21 mouse cellular contexts compared by ENCODE assay signal in genomic region chr2:140763076-140763891, GRCm38 (mm10).
A peak's percentile ranks its signal among the peaks of the same experiment; 100 is the strongest.
DNase-seq lines count a peak whose midpoint lies in the region; ATAC-seq and TF ChIP-seq lines count a peak whose summit lies in the region.
"Had no signal": no experiment of that assay in that cellular context is flagged by ENCODE, and none has a peak within 500 bp of the region (broad histone marks: within the 10 kb centered on the region; RNA-seq: fewer than 3 reads in every experiment).

No protein-coding gene starts in this region.

- TF ChIP-seq POLR2A in lung, adult 2 months (IDR thresholded peaks at IDR 0.05; ENCODE audit: borderline replicate concordance, extremely low read depth, low read depth, low read length): no peak

- H3K36me3 ChIP-seq in hindbrain, embryonic 15.5 days: no peaks in the 10 kb centered on the region
- no peaks in the 10 kb centered on the region for H3K36me3 ChIP-seq in hindbrain, embryonic 10.5 days
- no peaks in the 10 kb centered on the region for H3K36me3 ChIP-seq in neural tube, embryonic 13.5 days
- no peaks in the 10 kb centered on the region for H3K36me3 ChIP-seq in stomach, embryonic 15.5 days
- H3K36me3 ChIP-seq: embryonic facial prominence, embryonic 12.5 days; heart, embryonic 10.5 days; liver, embryonic 13.5 days; neural tube, embryonic 12.5 days had no signal

- no peaks in the 10 kb centered on the region for H3K27me3 ChIP-seq in hindbrain, embryonic 15.5 days
- H3K27me3 ChIP-seq in hindbrain, embryonic 10.5 days (ENCODE audit: insufficient read depth, poor library complexity, severe bottlenecking): no peaks in the 10 kb centered on the region
- no peaks in the 10 kb centered on the region for H3K27me3 ChIP-seq in neural tube, embryonic 13.5 days
- no peaks in the 10 kb centered on the region for H3K27me3 ChIP-seq in stomach, embryonic 15.5 days (replicated peaks)
- H3K27me3 ChIP-seq: CH12.LX; embryonic facial prominence, embryonic 12.5 days; liver, embryonic 13.5 days; neural tube, embryonic 12.5 days had no signal

- H3K9ac ChIP-seq in hindbrain, embryonic 15.5 days: no peak overlapping the region
- no peak overlapping the region for H3K9ac ChIP-seq in neural tube, embryonic 13.5 days
- no peak overlapping the region for H3K9ac ChIP-seq in stomach, embryonic 15.5 days
- H3K9ac ChIP-seq: embryonic facial prominence, embryonic 12.5 days; liver, embryonic 13.5 days; neural tube, embryonic 12.5 days had no signal

- no peak overlapping the region for H3K27ac ChIP-seq in hindbrain, embryonic 15.5 days (replicated peaks)
- no peak overlapping the region for H3K27ac ChIP-seq in hindbrain, embryonic 10.5 days
- H3K27ac ChIP-seq in neural tube, embryonic 13.5 days (replicated peaks): no peak overlapping the region
- 0 out of 2 replicates have a peak overlapping the region, but pooled peaks have one; percentile 44 for H3K27ac ChIP-seq in stomach, embryonic 15.5 days
- H3K27ac ChIP-seq: embryonic facial prominence, embryonic 12.5 days; heart, embryonic 10.5 days; liver, embryonic 13.5 days; neural tube, embryonic 12.5 days had no signal

- ATAC-seq in hindbrain, embryonic 15.5 days (ENCODE audit: low FRiP score, low read depth): peak; percentile 68; the same call in 1 of the 2 replicates
- ATAC-seq in neural tube, embryonic 13.5 days (ENCODE audit: low read depth): 0 out of 2 replicates have a peak, but pooled peaks have one; percentile 36
- ATAC-seq in stomach, embryonic 15.5 days (ENCODE audit: insufficient read depth, low FRiP score, low read depth): peak; percentile 63; the same call in 1 of the 2 replicates

- no peaks in the 10 kb centered on the region for H3K4me1 ChIP-seq in hindbrain, embryonic 15.5 days (replicated peaks)
- H3K4me1 ChIP-seq in hindbrain, embryonic 10.5 days (replicated peaks): no peaks in the 10 kb centered on the region
- H3K4me1 ChIP-seq in neural tube, embryonic 13.5 days (replicated peaks): no peaks in the 10 kb centered on the region
- H3K4me1 ChIP-seq in stomach, embryonic 15.5 days: 0 out of 2 replicates have a peak, but pooled peaks cover 2% of the 10 kb centered on the region
- H3K4me1 ChIP-seq in lung, adult 2 months (ENCODE audit: control insufficient read depth, insufficient read depth, low read length): peaks cover 2% of the 10 kb centered on the region; the same call in 1 of the 2 replicates
- H3K4me1 ChIP-seq: embryonic facial prominence, embryonic 12.5 days; liver, embryonic 13.5 days had no signal

- H3K4me2 ChIP-seq in hindbrain, embryonic 15.5 days: no peak overlapping the region
- H3K4me2 ChIP-seq in neural tube, embryonic 13.5 days: no peak overlapping the region
- H3K4me2 ChIP-seq in stomach, embryonic 15.5 days: peak overlapping the region; percentile 29
- H3K4me2 ChIP-seq: embryonic facial prominence, embryonic 12.5 days; liver, embryonic 13.5 days; midbrain, embryonic 11.5 days; neural tube, embryonic 12.5 days had no signal

- WGBS in hindbrain, embryonic 15.5 days: 66% methylated on average over 12 of the region's 12 CpGs
- WGBS in hindbrain, embryonic 10.5 days: 80% methylated on average over 12 of the region's 12 CpGs
- 69% methylated on average over 12 of the region's 12 CpGs for WGBS in neural tube, embryonic 13.5 days
- 50% methylated on average over 12 of the region's 12 CpGs for WGBS in stomach, embryonic 15.5 days
- 42% methylated on average over 12 of the region's 12 CpGs for WGBS in lung, adult 2 months

- DNase-seq in cerebellum, postnatal 10 days: peak; percentile 19 to 31
- no peak for DNase-seq in cerebellum, adult 9-10 months
- no peak for DNase-seq in hindbrain, embryonic 10.5 days (ENCODE audit: low spot score)
- DNase-seq in neural tube, embryonic 10.5 days (ENCODE audit: extremely low spot score, low spot score): no peak
- no peak for DNase-seq in lung, adult 2 months
- DNase-seq: adrenal gland, postnatal 25 days; cerebellum, postnatal 25 days; gastrocnemius, postnatal 25 days; kidney, adult 11 months; kidney, postnatal 25 days; layer of hippocampus, adult 9-11 months; liver, embryonic 13.5 days; lung, postnatal 36 days had no signal

- TF ChIP-seq CTCF in lung, adult 2 months (IDR thresholded peaks at IDR 0.05; ENCODE audit: insufficient read depth, low read length): no peak

- no peak overlapping the region for H3K4me3 ChIP-seq in hindbrain, embryonic 15.5 days
- H3K4me3 ChIP-seq in hindbrain, embryonic 10.5 days: no peak overlapping the region
- no peak overlapping the region for H3K4me3 ChIP-seq in neural tube, embryonic 13.5 days
- no peak overlapping the region for H3K4me3 ChIP-seq in stomach, embryonic 15.5 days (replicated peaks)
- no peak overlapping the region for H3K4me3 ChIP-seq in lung, adult 2 months (replicated peaks; ENCODE audit: extremely low read depth, low read depth, low read length)
- H3K4me3 ChIP-seq: embryonic facial prominence, embryonic 12.5 days; heart, embryonic 10.5 days; liver, embryonic 13.5 days; neural tube, embryonic 12.5 days had no signal

- no peaks in the 10 kb centered on the region for H3K9me3 ChIP-seq in hindbrain, embryonic 15.5 days
- no peaks in the 10 kb centered on the region for H3K9me3 ChIP-seq in hindbrain, embryonic 10.5 days
- H3K9me3 ChIP-seq in neural tube, embryonic 13.5 days: no peaks in the 10 kb centered on the region
- no peaks in the 10 kb centered on the region for H3K9me3 ChIP-seq in stomach, embryonic 15.5 days
- H3K9me3 ChIP-seq: embryonic facial prominence, embryonic 12.5 days; heart, embryonic 10.5 days; liver, embryonic 13.5 days; neural tube, embryonic 12.5 days had no signal

Comparison
In these comparisons a context has a peak if more than half of its experiments do, and no peak if none do; other contexts are left out.
1. DNase-seq: peak in cerebellum, postnatal 10 days (2 of 2); none in cerebellum, adult 9-10 months (single experiment), hindbrain, embryonic 10.5 days (single experiment), neural tube, embryonic 10.5 days (single experiment) and lung, adult 2 months (single experiment).
2. Peak in every context shown above with its lines, with median percentiles within 50 percentile points of each other: ATAC-seq.